Mouse (Mus musculus): ENCODE measurements around the gene Cdk5rap2. TPM values are rescaled to one million over a fixed set of nuclear protein-coding genes. Genes with fewer than 3 reads are reported as not detected.
A peak's percentile ranks its signal among the peaks of the same experiment; 100 is the strongest.

Cdk5rap2 gene
- total and polyA plus RNA-seq, 2 experiments from 2014 or later = 5.7 to 12.2 TPM

- 0 out of 2 replicates have a peak overlapping the region, but pooled peaks have one; percentile 20 for H3K27ac ChIP-seq (ENCODE audit: low read depth, low read length)
- H3K4me1 ChIP-seq (ENCODE audit: insufficient read depth, low read length) = no peaks in the 10 kb centered on the region
- H3K27me3 ChIP-seq (ENCODE audit: insufficient read depth, low read length) = no peaks in the 10 kb centered on the region
- H3K4me3 ChIP-seq (ENCODE audit: low read depth, low read length) = no peak overlapping the region
- TF ChIP-seq CTCF (IDR thresholded peaks at IDR 0.05) = no peak
- no peak overlapping the region for H3K4me2 ChIP-seq (ENCODE audit: low read depth, low read length, poor library complexity, severe bottlenecking)
- ATAC-seq (ENCODE audit: low FRiP score) (0 out of 2 replicates have a peak, but pooled peaks have one; percentile 38), DNase-seq (ENCODE audit: low spot score) (no peak)
- no peak overlapping the region for H3K9ac ChIP-seq (replicated peaks; ENCODE audit: low read length, poor library complexity, severe bottlenecking)
- WGBS = 55% methylated on average over 11 of the region's 11 CpGs
- no peaks in the 10 kb centered on the region for H3K9me3 ChIP-seq (ENCODE audit: low read length)
- no peaks in the 10 kb centered on the region for H3K36me3 ChIP-seq (ENCODE audit: insufficient read depth, low read length)
These were observed 74.6 kb downstream of the Cdk5rap2 start for GRCm38 (mm10) chr4:70335444-70336144.

GRCm38 (mm10) chr4:70334995-70335394, 75.2 kb downstream of the Cdk5rap2 start:
- Histone ChIP-seq H3K9me3 (ENCODE audit: low read length) (no peaks in the 10 kb centered on the region), H3K27ac (ENCODE audit: low read depth, low read length) (no peak overlapping the region), H3K4me2 (ENCODE audit: low read depth, low read length, poor library complexity, severe bottlenecking) (no peak overlapping the region), H3K4me3 (ENCODE audit: low read depth, low read length) (no peak overlapping the region), H3K36me3 (ENCODE audit: insufficient read depth, low read length) (no peaks in the 10 kb centered on the region), H3K4me1 (ENCODE audit: insufficient read depth, low read length) (no peaks in the 10 kb centered on the region), H3K9ac (replicated peaks; ENCODE audit: low read length, poor library complexity, severe bottlenecking) (no peak overlapping the region), H3K27me3 (ENCODE audit: insufficient read depth, low read length) (no peaks in the 10 kb centered on the region)
- ATAC-seq (ENCODE audit: low FRiP score) = no peak
- no peak for DNase-seq (ENCODE audit: low spot score)
- 78% methylated on average over 4 of the region's 4 CpGs for WGBS
- TF ChIP-seq CTCF (IDR thresholded peaks at IDR 0.05) = no peak

GRCm38 (mm10) chr4:70332981-70333380, 77.3 kb downstream of the Cdk5rap2 start:
- Histone ChIP-seq H3K9me3 (ENCODE audit: low read length) (no peaks in the 10 kb centered on the region), H3K4me1 (ENCODE audit: insufficient read depth, low read length) (no peaks in the 10 kb centered on the region), H3K4me2 (ENCODE audit: low read depth, low read length, poor library complexity, severe bottlenecking) (no peak overlapping the region), H3K4me3 (ENCODE audit: low read depth, low read length) (no peak overlapping the region), H3K27ac (ENCODE audit: low read depth, low read length) (no peak overlapping the region), H3K27me3 (ENCODE audit: insufficient read depth, low read length) (no peaks in the 10 kb centered on the region), H3K36me3 (ENCODE audit: insufficient read depth, low read length) (no peaks in the 10 kb centered on the region), H3K9ac (replicated peaks; ENCODE audit: low read length, poor library complexity, severe bottlenecking) (no peak overlapping the region)
- no peak for TF ChIP-seq CTCF (IDR thresholded peaks at IDR 0.05)
- WGBS = 90% methylated on average over 6 of the region's 6 CpGs
- no peak for DNase-seq (ENCODE audit: low spot score)
- ATAC-seq (ENCODE audit: low FRiP score) = no peak

GRCm38 (mm10) chr4:70332576-70332975, 77.7 kb downstream of the Cdk5rap2 start:
- ATAC-seq (ENCODE audit: low FRiP score) (no peak), DNase-seq (ENCODE audit: low spot score) (no peak)
- TF ChIP-seq CTCF (IDR thresholded peaks at IDR 0.05) = no peak
- Histone ChIP-seq H3K4me3 (ENCODE audit: low read depth, low read length) (no peak overlapping the region), H3K27ac (ENCODE audit: low read depth, low read length) (no peak overlapping the region), H3K27me3 (ENCODE audit: insufficient read depth, low read length) (no peaks in the 10 kb centered on the region), H3K4me2 (ENCODE audit: low read depth, low read length, poor library complexity, severe bottlenecking) (no peak overlapping the region), H3K9me3 (ENCODE audit: low read length) (no peaks in the 10 kb centered on the region), H3K9ac (replicated peaks; ENCODE audit: low read length, poor library complexity, severe bottlenecking) (no peak overlapping the region), H3K36me3 (ENCODE audit: insufficient read depth, low read length) (no peaks in the 10 kb centered on the region), H3K4me1 (ENCODE audit: insufficient read depth, low read length) (no peaks in the 10 kb centered on the region)
- 61% methylated on average over 7 of the region's 7 CpGs for WGBS

GRCm38 (mm10) chr4:70331181-70331580, 79.1 kb downstream of the Cdk5rap2 start:
- Histone ChIP-seq H3K36me3 (ENCODE audit: insufficient read depth, low read length) (no peaks in the 10 kb centered on the region), H3K4me1 (ENCODE audit: insufficient read depth, low read length) (no peaks in the 10 kb centered on the region), H3K9ac (replicated peaks; ENCODE audit: low read length, poor library complexity, severe bottlenecking) (no peak overlapping the region), H3K27me3 (ENCODE audit: insufficient read depth, low read length) (no peaks in the 10 kb centered on the region), H3K4me2 (ENCODE audit: low read depth, low read length, poor library complexity, severe bottlenecking) (no peak overlapping the region), H3K4me3 (ENCODE audit: low read depth, low read length) (no peak overlapping the region), H3K27ac (ENCODE audit: low read depth, low read length) (no peak overlapping the region), H3K9me3 (ENCODE audit: low read length) (no peaks in the 10 kb centered on the region)
- ATAC-seq (ENCODE audit: low FRiP score) (no peak), DNase-seq (ENCODE audit: low spot score) (no peak)
- WGBS = 91% methylated on average over 6 of the region's 6 CpGs
- TF ChIP-seq CTCF (IDR thresholded peaks at IDR 0.05) = no peak

- H3K4me3 ChIP-seq (ENCODE audit: low read depth, low read length) = no peak overlapping the region
- no peaks in the 10 kb centered on the region for H3K9me3 ChIP-seq (ENCODE audit: low read length)
- no peak overlapping the region for H3K4me2 ChIP-seq (ENCODE audit: low read depth, low read length, poor library complexity, severe bottlenecking)
- ATAC-seq (ENCODE audit: low FRiP score) (no peak), DNase-seq (ENCODE audit: low spot score) (no peak)
- TF ChIP-seq CTCF (IDR thresholded peaks at IDR 0.05) = no peak
- no peaks in the 10 kb centered on the region for H3K4me1 ChIP-seq (ENCODE audit: insufficient read depth, low read length)
- no peaks in the 10 kb centered on the region for H3K36me3 ChIP-seq (ENCODE audit: insufficient read depth, low read length)
- no peak overlapping the region for H3K9ac ChIP-seq (replicated peaks; ENCODE audit: low read length, poor library complexity, severe bottlenecking)
- 93% methylated on average over 9 of the region's 9 CpGs for WGBS
- H3K27ac ChIP-seq (ENCODE audit: low read depth, low read length) = no peak overlapping the region
- no peaks in the 10 kb centered on the region for H3K27me3 ChIP-seq (ENCODE audit: insufficient read depth, low read length)
These were observed 82.2 kb downstream of the Cdk5rap2 start for GRCm38 (mm10) chr4:70328033-70328432.

Data from midbrain, postnatal 0 days (tissue).